Mouse (Mus musculus) kidney, adult 9 months (tissue): ENCODE results near the gene Opa3.

Experiments used
- DNase-seq: peaks from one replicate; pipeline ENCODE4 v3.0.0; 2022

Gene Opa3

DNA sequence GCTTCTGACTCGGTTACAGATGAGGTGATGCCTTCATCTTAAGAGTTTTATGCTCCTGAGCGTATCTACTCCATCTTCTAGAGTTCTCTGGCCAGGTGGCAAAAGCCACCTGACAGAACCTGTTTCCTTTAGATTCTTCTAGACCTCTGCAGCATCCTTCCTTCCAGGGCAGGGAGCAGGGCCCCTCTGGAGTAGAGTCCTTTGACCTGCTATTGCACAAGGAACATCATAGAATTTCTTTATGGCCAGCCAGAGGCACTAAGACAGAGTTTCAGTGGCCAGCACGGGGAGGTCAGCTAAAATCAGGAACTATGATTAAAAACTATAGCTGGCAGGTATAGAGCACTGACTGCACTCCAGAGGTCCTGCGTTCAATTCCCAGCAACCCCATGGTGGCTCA lies 23.9 kb downstream of the Opa3 start:
- DNase-seq = no peak

DNA sequence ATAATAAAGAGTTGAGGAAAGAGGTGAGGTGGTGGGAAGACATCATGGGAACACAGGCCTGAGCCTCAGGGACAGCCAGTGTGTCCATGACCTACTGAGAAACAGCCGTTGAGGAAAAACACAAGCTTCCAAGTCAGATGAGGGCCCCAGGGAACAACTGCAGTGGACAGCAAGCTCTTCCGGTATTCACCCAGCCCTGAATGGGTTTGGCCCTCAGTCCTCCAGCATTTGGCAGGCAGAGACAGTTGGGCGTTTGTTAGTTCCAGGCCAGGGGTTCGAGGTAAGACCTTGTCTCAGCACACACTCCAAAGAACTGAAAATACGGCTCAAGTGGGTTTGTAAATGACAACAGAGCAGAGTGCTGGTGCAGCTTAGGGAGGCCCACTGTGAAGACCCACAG lies 25.3 kb downstream of the Opa3 start:
- no peak for DNase-seq

DNA sequence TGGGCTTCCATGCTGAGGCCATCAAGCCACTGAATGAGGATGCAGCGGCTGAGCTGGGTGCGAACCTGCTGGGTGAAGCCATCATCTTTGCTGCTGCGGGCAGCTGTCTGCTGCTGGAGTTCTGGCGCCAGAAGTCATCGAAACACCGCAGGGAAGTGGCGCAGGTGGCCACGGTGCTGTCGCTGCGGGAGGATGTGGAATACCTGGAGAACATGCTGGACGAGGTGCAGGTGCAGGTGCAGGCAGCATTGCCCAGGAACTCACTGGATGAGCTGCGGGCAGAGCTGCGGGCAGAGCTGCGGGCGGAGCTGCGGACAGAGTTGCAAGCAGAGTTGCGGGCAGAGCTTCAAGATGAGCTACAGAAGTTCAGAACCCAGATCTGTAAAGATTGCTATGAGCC lies 27.3 kb downstream of the Opa3 start:
- DNase-seq = no peak

DNA sequence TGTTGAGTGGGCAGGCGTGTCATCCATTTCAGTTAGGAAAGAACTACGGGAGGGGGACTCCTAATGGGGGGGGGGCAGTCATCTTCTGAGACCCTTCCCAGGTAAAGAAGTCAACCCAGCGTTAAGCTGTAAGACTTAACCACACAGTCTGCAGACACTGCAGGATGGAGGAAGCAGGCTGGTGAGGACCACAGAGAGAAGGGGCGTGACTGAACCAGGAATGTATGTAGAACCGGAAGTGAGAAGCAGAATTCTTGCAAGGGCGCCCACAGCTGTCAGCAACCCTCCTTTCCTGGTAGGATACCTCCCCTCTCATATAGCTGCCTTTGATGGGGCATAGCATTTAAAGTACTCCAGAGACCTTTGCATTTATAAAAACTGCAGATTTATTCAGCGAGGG lies 28.4 kb downstream of the Opa3 start:
- DNase-seq = no peak

DNA sequence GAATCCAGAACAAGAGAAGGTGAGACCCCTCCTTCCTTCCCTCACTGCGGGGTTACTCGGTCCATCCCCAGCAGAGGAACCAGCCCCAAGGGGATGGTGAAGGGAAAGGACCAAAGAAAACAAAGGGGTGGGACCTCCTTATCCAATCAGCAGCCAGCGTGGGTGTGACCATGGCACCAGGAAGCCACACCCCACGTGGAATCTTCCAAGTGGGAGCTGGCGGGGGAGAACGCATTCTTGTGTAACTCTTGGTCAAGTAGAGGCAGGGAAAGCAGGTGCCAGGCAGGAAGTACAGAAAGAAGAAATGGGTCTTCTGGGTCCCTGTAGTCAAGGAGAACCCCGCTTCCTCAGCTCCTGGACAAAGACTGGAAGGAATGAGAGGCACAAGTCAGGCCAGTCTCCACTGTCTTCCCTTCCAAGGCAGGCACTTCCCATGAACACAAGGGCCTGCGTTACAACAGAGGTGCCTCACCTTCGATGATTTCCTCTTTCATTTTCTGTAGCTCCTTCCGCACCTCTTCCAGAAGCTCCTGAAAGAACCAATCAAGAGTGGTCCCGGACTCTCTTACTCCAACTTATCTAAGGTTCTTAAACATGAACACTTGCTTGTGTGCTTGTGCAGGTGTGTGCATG lies 29.4 kb downstream of the Opa3 start:
- peak; percentile 81 for DNase-seq

DNA sequence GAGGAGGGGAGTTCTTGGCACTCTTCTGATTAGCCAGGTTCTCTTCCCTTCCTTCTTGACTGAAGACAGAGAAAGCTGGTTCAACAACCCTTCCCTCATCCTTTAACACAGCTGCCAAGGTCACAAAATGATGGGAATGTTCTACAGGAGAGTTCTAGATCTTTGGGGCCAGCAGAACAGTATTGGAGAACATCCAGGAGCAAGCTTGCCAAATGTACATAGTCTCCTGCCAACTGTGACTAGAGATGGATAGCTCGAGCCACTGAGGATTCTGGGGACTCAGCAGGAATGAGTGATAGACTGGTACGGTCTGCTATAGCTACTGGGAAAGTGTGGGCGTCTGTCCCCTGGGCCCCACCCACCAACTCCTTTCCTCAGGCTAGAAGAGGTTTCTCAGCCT lies 30.2 kb downstream of the Opa3 start:
- DNase-seq = no peak

DNA sequence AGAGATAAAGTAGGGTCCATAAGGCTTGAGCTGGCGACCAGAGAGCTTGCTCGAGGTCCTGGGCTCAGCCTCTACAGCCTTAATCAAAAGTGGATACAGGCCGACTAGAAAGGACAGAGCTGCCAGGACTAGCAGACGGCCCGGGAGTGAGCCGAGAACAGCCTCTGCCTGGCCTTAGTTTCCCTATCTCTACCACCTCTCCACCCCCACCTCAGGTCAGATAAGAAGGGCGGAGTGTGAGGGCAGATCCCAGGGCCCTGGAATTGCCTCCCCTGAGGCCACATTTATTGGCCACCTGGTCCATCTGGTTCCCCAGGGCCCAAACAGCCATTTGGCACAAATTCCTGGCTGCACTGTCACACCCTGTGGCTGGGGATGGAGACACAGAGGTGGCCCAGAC lies 37.0 kb downstream of the Opa3 start:
- DNase-seq = no peak

DNA sequence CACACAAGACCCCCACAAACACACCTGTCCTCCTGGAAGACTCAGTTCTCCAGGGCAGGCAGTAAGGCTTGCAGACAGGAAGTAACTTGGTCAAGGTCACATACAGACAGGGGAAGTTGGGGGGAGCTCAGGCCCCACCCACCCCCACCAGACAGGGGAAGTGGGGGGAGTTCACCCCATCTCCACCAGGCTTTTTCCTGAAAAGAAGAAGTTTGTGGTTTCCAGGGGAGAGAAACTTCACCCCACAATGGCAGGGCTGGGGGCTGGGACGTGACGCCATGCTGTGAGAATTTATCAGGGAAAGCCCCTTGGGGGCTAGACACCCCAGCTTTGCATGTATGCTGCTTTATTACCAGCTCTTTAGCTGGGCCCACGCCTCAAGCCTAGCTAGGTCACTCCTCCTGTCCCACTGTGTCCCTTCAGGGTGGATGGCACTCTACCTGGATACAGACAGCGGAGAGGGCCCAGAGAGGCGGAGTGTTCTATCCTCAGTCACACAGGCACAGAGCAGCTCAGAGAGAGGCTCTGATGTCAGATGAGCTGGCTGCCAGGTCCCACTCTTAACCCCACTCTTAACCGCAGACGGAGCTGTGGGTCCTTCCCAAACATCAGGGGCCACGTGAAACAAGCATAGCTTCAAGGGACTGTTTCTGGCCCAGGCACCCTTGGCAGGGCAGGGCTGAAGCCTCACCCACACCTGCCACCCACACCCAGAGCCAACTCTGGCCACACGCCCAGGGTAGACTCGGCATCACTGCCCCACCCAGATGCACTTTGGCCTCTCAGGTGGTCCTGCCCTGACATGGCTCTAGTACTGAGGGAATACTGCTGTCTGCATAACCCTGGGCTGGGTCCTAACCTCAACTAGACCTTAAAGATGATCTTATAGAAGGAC lies 38.0 kb downstream of the Opa3 start:
- peak; percentile 46 for DNase-seq

DNA sequence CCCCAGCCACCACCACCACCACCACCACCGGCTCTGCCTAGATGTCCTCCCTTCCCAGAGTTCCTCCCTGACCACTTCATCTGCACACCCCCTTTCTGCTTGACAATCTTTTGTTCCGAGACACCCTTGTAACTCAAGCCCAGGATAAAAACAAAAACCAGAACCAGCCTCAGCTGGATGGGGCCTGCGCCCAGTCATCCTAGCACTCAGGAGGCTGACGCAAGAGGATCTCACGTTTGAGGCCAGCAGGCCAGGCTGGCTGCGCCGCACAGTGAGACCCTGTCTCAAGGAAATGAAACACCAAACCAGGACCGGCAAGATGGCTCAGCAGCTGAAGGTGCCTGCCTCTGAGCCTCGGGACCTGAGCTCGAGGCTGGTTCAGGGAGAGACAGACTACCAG lies 38.9 kb downstream of the Opa3 start:
- DNase-seq = no peak

DNA sequence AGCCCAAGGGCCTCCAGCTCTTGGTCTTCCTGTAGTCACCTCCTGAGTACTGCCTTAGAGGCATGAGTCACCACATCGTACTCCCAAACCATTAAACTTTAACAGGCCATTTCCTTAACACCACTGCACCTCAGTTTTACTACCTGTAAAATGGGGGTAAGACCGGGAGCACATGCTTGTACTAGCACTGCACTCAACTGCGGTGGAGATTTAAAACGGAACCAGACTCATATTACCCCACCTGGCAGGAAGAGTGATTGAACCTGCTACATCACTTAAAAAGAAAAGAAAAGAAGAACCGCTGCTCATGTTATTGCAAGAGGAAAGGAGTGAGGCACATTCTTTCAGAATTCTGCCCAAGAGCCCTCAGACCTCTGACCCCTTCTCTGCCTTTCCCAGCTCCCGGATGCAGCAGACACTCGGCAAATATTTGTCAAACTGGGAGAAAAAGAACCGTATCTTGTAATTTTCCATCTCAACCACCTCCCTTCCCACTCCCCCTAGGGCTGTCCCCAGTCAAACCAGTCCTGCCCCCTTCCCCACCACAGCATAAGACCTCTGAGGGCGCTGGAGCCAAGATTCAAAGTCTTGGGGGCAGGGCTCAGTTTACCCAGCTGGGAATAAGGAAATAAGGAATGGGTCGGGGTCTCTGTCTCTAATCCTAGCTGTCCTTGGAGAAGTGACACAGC lies 41.0 kb downstream of the Opa3 start:
- DNase-seq = peak; percentile 48

DNA sequence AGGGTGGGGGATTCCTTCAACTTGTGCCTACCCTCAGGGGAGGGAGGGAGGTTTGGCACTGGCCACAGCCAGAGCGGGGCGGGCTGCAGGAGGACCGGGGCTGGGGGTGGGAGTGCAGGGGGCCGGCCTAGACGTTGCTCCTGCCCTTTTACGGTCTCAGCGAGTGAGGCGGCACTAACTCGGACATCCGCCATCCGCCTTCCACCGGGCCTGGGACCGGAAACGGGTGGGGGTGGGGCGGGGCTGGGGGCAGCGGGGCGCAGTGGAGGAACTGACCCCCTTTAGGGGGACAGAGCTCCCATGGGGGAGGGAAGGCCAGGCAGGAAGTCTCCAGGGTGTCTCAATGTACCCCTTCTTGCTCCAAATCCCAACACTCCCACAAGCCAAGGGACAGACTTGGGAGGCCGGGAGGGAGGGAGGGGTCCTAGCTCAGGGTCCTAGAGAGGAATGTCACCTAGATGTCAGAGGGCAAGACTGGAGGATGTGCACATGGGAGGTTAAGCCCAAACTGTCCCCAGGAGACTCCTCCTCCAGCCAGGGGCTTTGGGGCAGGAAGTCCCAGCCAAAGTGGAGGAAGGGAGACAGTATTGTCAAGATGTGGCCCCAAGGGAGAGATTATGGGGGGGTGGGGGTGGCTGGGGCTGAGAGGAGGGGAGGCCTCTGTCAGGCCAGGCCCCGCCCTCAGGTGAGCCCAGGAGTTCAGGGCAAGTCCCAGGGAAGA lies 41.7 kb downstream of the Opa3 start:
- DNase-seq = peak; percentile 64

DNA sequence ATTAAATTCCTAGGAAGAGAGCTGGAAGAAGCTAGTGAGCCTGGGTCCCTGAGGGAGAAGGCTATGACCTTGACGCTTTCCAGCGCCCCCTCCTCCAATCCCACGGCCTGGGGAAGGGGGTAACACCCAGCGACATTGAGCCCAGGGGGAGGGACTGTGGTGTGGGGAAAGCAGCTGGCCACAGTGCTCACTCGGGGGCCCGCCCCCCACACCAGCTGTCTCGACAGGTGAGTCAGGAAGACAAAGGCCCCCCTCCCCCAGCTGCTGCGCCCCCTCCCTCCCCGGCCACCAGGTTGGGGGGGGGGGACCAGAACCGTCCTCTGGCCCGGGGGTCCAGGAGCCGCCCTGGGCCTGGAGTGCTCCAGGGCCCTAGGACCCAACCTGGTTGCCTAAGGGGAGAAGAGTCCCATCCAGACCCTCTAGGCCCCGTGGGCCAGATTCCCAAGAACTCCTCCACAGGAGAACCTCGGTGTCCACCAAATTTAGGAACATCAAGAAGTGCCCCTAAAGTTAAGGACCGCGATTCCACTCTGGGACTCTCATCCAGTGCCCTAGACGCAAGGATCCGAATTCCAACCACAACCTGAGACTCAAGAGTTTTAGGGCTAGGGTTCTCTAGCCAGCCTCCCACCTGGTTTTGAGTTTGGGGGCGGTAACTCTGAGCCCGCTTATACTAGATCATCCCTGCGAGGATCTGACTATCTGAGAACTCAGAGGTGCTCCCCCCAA lies 42.5 kb downstream of the Opa3 start:
- no peak for DNase-seq

DNA sequence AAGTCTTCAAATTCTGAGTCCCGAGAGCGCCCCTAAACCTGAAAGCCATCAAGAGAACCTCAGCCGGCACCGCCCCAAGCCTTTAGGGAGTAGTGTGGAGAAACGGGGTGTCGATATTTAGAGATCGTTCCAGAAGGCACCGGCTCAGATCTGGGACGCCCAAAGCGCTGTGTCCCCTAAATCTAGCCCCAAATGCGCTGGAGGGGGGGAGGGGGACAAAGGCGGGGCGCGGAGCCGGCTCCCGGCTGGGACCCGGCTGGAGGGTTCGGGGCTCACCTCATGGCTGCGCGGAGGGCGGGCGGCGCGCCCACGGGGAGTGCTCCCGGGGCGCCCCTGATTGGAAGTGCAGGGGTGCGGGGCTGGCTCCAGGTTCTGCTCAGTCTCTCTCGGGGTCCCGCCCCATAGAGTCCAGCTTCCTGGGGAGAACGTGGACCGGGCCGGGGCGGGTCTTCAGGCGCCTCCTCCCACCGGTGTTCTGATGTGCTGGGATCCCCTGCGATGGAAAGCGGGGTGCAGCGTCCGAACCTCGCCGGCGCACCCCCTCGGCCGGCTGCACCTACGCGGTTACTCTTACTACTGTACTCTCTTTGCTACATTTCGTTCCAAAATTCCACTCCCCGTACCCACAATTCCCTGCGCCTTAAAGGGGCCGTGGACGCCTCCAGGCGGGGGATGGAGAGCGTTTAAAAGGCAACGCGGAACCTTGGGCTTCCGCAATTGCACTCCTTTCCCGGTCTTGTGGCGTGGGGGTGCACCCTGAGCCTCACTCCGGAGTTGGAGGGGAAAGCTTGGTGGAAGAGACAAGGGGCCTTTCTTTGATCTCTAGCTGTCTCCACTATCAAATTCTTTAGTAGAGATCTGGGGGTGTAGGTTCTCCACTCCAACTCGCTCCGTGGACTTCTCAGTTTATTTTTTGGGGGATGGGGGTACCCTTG lies 43.4 kb downstream of the Opa3 start, which contains the start of gene Vasp:
Vasp (minus strand) TSS at position 580 of the 935 bp plus-strand sequence.
- peak; percentile 91 for DNase-seq

DNA sequence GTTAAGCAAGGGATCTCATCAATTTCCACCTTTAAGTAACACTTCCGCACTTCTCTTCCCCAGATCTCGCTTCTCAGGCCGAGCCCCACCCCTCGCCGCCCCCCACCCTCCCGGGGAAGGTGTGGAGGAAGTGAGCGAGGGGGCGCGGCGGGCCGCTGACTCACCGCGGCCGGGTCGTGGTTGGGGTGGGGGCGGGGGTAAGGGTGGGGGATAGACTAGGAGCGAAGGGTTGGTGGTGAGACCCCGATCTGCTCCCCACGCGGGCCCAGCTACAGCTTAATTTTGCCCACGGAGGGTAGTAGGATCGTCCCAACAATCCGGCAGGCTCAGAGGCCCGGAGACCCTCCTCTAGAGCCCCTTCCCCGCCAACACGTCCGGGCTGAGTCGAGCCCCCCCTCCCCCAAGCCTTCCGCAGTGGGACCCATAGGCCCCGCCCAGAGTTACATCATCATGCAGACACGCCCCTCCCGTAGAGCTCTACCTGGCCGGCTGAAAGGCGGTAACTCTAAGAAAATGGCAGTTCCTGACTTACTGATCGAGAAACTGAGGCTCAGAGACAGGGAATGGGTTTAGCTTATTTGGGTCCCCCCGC lies 44.1 kb downstream of the Opa3 start:
- DNase-seq = peak; percentile 87

DNA sequence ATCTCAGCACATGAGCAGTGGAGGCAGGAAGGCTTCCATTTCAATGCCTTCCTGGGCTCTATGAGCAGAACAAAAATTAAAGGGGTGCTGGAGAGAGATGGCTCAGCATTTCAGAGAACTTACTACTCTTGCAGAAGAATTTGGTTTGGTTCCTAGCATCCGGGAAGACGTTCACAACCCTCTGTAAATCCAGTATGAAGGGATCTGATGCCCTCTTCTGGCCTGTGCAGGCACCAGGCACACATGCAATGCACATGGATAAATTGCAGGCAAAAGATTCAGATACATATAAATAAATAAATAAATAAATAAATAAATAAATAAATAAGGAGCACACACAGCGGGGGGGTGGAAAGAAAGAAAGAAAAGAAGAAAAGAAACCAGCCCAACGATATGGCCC lies 48.1 kb downstream of the Opa3 start:
- DNase-seq = no peak

DNA sequence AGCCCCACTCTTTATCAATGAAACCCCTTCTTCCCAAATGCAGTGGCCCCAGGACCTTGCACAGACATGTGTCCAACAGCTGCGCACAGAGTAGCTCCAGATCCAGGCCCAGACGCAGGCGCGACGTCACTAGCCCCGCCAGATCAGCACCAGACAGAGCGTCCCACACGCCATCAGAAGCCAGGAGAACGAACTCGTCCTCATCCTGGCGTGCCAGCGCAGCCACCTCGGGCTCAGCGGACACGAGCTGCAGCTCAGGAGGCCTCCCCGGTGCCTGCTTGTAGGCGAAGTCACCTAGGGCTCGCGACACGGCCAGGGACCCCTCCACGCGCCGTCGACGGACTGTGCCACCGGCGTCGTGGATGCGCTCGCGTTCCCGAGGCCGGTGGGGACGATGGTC lies 50.9 kb downstream of the Opa3 start:
- DNase-seq = no peak

DNA sequence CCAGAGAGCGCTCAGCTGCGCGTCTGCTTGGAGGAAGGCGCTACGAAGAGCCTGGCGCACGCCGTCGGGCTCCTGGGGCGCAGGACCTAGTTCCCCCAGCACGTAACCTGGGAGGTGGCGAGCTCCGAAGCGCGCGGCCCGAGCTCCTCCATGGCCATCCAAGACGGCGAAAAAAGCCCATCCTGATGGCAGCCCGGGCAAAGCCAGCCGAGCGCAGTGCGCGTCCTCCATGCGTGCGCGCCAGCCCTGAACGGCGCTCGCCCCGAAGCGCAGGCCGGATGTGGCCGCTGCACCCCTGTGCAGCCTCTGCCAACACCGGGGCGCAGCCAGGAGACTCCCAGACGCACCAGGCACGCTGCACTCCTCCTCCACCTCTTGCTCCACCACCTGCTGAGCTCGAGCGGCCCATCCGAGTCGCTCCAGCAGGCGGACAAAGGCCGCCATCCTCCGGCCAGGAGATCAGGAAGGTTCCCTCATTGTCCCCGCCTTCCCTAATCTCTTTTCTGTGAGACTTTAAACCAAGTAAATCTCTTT lies 51.5 kb downstream of the Opa3 start, which contains the start of gene Ppm1n:
Ppm1n (minus strand) TSS at position 484 of the 534 bp plus-strand sequence.
- no peak for DNase-seq

DNA sequence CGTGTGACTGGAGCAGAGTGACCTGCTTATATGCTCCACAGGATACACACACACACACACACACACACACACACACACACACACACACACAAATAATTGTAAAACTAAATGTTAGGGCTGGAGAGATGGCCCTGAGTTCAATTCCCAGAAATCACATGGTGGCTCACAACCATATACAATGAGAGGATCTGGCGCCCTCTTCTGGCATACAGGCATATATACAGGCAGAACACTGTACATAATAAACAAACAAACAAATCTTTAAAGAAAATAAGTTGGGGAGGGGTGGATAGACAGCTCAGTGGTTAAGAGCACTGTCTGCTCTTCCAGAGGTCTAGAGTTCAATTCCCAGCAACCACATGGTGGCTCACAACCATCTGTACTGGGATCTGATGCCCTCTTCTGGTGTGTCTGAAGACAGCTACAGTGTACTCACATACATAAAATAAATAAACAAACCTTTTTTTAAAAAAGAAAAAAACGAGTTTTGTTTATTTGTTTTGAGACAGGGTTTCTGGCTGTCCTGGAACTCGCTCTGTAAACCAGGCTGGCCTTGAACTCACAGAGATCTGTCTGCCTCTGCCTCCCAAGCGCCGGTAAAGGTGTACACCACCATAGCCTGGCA lies 53.7 kb downstream of the Opa3 start:
- peak; percentile 47 for DNase-seq

DNA sequence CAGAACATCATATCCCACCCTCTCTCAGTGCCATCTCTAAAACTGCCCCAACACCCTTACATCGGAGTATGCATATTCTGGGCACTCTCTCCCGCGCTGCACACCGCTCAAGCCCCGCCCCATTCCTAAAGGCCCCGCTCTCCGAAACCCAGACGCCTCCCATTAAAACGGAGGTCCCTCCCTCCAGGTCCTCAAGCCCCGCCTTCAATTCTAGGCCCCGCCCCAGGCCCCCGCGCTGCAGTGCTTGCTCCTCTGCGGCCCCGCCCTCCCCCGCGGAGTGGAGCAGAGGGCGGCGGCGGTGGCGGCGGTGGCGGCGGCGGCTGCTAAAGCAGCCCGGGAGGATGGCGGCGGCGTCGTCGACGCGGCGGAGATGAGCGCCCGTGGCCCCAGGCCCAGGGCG lies 54.3 kb downstream of the Opa3 start, which contains the start of gene Rtn2:
Rtn2 (plus strand) TSS at position 240 of the 400 bp plus-strand sequence.
- DNase-seq = peak; percentile 74
